Mouse (Mus musculus): ENCODE measurements at regions not wholly inside any gene's neighbourhood (a gene's known extent, or its start where the extent isn't known, plus 50 kb on each side); places are given as distances from the start of the nearest gene placed in this dataset.

DNA sequence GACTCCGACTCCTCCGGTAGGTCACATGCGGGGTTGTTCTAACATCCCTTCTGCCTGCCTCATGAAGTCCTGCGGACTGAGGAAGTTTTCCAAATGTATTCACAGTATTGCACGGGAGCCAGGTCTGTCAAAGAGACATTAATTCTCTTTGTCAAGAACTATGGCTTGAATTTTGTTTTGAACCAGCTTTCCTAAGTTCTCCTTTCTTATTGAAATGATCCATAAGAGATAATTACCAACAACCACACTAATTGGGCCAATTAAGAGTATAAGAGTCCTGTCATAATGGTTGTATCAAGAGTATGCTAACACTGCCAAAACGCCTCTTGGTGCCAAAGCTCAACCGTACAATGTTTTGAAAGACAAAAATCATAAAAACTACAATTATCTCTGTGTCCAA, 151.7 kb downstream of the Suds3 start:
- Histone ChIP-seq H3K27me3 (replicated peaks) (no peaks in the 10 kb centered on the region), H3K36me3 (no peaks in the 10 kb centered on the region), H3K4me3 (no peak overlapping the region), H3K4me2 (no peak overlapping the region), H3K27ac (replicated peaks) (no peak overlapping the region), H3K9ac (no peak overlapping the region), H3K9me3 (peaks cover 8% of the 10 kb centered on the region; the same call in 1 of the 2 replicates), H3K4me1 (no peaks in the 10 kb centered on the region)
- 86% methylated on average over 7 of the region's 7 CpGs for WGBS
- no peak for ATAC-seq (ENCODE audit: extremely low read depth, insufficient number of reproducible peaks, low FRiP score, low TSS enrichment)

DNA sequence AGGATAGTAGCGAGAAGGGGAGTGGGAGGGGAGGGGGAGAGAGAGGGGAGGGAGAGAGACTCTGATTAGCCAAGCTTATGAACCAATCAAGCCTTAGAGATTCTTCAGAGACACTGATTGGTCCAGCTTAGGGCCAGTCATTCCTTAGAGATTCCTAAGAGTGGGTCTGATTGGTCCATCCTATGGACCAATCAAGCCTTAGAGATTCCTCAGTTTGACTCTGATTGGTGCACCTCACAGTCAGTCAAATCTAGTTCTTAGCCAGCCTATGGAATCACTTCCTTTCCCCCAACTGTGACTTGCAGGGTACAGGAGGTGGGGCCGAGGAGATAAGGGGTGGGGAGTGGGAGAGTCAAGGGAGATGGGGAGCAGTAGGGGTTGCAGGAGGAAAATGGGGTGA, 152.8 kb downstream of the Suds3 start:
- H3K4me2 ChIP-seq, result no peak overlapping the region
- no peak for ATAC-seq (ENCODE audit: extremely low read depth, insufficient number of reproducible peaks, low FRiP score, low TSS enrichment)
- H3K36me3 ChIP-seq, result no peaks in the 10 kb centered on the region
- WGBS, result 48% methylated on average over 2 of the region's 2 CpGs
- no peak overlapping the region for H3K9ac ChIP-seq
- no peak overlapping the region for H3K4me3 ChIP-seq
- H3K4me1 ChIP-seq, result no peaks in the 10 kb centered on the region
- H3K27me3 ChIP-seq (replicated peaks), result no peaks in the 10 kb centered on the region
- no peak overlapping the region for H3K27ac ChIP-seq (replicated peaks)
- H3K9me3 ChIP-seq, result peaks cover 14% of the 10 kb centered on the region; the same call in 1 of the 2 replicates

DNA sequence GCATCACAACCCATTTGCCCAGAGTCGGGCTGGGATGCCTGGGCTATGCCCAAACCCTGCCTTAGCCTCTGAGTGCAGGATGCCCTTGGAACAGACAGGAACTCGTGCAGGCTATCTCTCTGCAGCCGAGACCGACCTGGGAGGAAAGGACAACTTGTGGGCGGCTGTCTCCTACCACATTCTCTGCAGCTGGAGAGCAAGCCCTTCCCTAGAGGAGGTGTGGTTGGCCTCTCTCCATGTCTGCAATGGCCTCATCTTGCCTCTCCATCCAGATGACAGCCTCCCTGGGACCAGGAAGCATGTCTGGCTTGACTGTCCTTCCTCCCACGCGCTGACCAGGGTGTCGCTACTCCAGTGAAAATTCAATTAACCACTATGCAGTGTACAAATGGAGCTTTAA, 155.9 kb downstream of the Suds3 start:
- 59% methylated on average over 8 of the region's 8 CpGs for WGBS
- H3K4me1 ChIP-seq, result no peaks in the 10 kb centered on the region
- H3K9ac ChIP-seq, result no peak overlapping the region

DNA sequence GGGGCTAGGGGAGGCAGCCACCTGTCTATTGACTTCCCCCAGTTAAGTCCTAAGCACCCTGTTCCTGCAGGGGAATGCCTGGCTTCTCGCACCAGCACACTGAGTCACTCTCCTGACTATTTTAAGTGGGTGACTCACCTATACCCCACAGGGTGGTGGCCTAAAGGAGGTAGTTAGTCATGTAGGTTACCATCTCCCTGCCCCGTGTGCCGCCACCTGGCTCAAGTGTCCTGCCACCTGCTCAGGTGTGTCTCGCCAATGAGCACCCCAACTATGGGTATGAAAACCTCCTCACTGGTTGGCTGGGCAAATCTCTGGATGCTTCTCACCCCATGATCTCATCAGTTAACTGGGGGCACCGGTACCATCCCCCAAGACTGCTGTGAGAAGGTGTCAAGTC, 157.8 kb downstream of the Suds3 start:
- WGBS, result 51% methylated on average over 5 of the region's 5 CpGs
- Histone ChIP-seq H3K4me3 (no peak overlapping the region), H3K4me2 (no peak overlapping the region), H3K36me3 (no peaks in the 10 kb centered on the region), H3K9me3 (peaks cover 12% of the 10 kb centered on the region; the same call in 1 of the 2 replicates), H3K9ac (no peak overlapping the region), H3K27me3 (replicated peaks) (no peaks in the 10 kb centered on the region), H3K27ac (replicated peaks) (no peak overlapping the region), H3K4me1 (no peaks in the 10 kb centered on the region)
- no peak for ATAC-seq (ENCODE audit: extremely low read depth, insufficient number of reproducible peaks, low FRiP score, low TSS enrichment)

More for the DNA sequence above, 155.9 kb downstream of the Suds3 start:
- ATAC-seq (ENCODE audit: extremely low read depth, insufficient number of reproducible peaks, low FRiP score, low TSS enrichment), result no peak
- no peak overlapping the region for H3K4me3 ChIP-seq
- no peak overlapping the region for H3K27ac ChIP-seq (replicated peaks)
- H3K27me3 ChIP-seq (replicated peaks), result no peaks in the 10 kb centered on the region
- H3K36me3 ChIP-seq, result no peaks in the 10 kb centered on the region
- H3K4me2 ChIP-seq, result no peak overlapping the region
- H3K9me3 ChIP-seq, result peaks cover 14% of the 10 kb centered on the region; the same call in 1 of the 2 replicates

DNA sequence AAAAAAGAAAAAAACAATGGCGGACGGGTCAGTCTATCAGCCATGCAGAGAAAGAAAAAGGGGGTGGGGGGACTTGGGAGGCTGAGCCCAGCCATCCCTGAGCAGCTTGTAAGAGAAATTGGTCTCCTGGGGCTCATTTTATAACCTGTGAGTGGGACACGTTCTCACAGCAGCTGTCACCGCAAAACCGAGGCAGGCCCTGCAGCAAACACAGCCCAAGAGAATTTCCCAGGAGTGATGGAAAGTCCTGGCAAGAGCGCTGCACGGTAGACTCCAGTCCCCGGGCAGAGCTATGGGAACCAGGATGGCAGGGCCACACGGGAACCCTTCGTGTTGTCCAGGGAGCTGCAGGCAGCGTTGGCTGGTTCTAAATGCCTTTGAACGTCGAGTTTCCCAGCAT, 159.3 kb downstream of the Suds3 start:
- Histone ChIP-seq H3K36me3 (no peaks in the 10 kb centered on the region), H3K4me2 (no peak overlapping the region), H3K27me3 (replicated peaks) (no peaks in the 10 kb centered on the region), H3K9ac (no peak overlapping the region), H3K27ac (replicated peaks) (no peak overlapping the region), H3K4me3 (no peak overlapping the region), H3K9me3 (peaks cover 10% of the 10 kb centered on the region; the same call in 1 of the 2 replicates), H3K4me1 (no peaks in the 10 kb centered on the region)
- no peak for ATAC-seq (ENCODE audit: extremely low read depth, insufficient number of reproducible peaks, low FRiP score, low TSS enrichment)
- WGBS, result 70% methylated on average over 13 of the region's 13 CpGs

DNA sequence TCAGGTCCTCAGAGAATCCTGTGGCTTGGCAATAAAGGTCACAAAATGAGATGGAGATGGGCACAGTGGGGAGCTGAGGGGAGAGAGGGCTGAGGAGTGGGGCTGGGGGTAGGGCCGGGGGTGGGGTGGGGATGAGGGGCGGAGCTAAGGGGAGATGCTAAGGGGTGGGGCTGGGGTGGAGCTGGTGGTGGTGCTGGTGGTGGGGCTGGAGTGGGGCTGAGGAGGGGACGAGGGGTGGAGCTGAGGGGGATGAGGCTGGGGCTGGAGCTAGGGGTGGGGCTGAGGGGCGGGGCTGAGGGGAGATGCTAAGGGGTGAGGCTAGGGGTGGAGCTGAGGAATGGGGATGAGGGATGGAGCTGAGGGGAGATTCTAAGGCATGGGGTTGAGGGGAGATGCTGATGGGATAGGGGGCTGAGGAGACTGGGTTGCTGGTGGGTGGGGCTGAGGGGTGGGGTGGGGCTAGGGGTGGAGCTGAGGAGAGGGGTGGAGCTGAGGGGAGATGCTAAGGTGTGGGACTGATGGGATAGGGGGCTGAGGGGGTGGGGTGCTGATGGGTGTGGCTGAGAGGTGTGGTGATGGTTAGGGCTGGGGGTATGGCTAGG, 165.5 kb downstream of the Suds3 start:
- H3K27ac ChIP-seq (replicated peaks), result no peak overlapping the region
- H3K36me3 ChIP-seq, result no peaks in the 10 kb centered on the region
- ATAC-seq (ENCODE audit: extremely low read depth, insufficient number of reproducible peaks, low FRiP score, low TSS enrichment), result no peak
- H3K27me3 ChIP-seq (replicated peaks), result no peaks in the 10 kb centered on the region
- 9% methylated on average over 4 of the region's 4 CpGs for WGBS
- H3K4me3 ChIP-seq, result no peak overlapping the region
- no peak overlapping the region for H3K9ac ChIP-seq
- no peaks in the 10 kb centered on the region for H3K4me1 ChIP-seq
- no peaks in the 10 kb centered on the region for H3K9me3 ChIP-seq
- no peak overlapping the region for H3K4me2 ChIP-seq

DNA sequence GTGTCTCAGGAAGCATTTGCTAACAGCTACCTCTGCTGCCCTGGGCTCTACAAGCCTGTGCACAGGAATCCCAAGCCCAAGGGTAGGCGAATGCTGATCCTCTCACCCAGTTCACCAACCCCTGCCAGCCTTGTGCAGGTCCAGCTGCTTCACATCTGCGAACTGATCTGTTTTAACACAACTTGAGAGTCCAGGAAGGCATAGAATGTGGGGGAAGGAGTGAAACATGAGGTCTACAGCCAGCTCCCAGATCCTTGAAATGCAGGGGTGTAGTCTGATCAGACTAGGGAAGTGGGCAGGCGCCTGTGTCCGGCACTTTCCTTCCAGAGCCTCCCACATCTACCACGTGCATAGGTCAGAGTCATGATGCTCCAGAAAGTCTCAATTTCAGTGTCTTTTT, 181.3 kb downstream of the Suds3 start:
- Histone ChIP-seq H3K4me1 (no peaks in the 10 kb centered on the region), H3K27ac (replicated peaks) (no peak overlapping the region), H3K36me3 (no peaks in the 10 kb centered on the region), H3K9ac (no peak overlapping the region), H3K9me3 (0 out of 2 replicates have a peak, but pooled peaks cover 10% of the 10 kb centered on the region), H3K4me3 (no peak overlapping the region), H3K4me2 (no peak overlapping the region), H3K27me3 (replicated peaks) (no peaks in the 10 kb centered on the region)
- 56% methylated on average over 5 of the region's 5 CpGs for WGBS
- no peak for ATAC-seq (ENCODE audit: extremely low read depth, insufficient number of reproducible peaks, low FRiP score, low TSS enrichment)

DNA sequence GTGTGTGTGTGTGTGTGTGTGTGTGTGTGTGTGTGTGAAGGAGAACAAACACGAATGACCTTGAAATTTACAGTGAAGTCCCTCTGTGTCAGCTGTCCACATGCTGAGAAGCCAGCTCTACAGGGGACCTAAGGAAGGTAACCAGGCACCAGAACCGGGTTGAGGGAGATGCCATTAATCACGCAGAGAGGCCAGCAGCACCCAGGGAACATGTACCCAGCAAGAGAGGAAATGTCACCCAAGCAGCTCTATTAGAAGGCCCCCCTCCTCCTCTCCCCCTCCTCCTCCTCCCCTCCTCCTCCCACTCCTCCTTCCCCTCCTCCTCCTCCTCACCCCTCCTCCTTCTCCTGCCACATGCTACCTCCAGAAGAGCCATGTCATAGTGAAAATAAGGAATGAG, 181.8 kb downstream of the Suds3 start:
- Histone ChIP-seq H3K36me3 (no peaks in the 10 kb centered on the region), H3K4me3 (no peak overlapping the region), H3K27ac (replicated peaks) (no peak overlapping the region), H3K4me2 (no peak overlapping the region), H3K9me3 (0 out of 2 replicates have a peak, but pooled peaks cover 13% of the 10 kb centered on the region), H3K27me3 (replicated peaks) (no peaks in the 10 kb centered on the region), H3K9ac (no peak overlapping the region), H3K4me1 (no peaks in the 10 kb centered on the region)
- WGBS, result 0% methylated on average over 1 of the region's 3 CpGs
- no peak for ATAC-seq (ENCODE audit: extremely low read depth, insufficient number of reproducible peaks, low FRiP score, low TSS enrichment)

DNA sequence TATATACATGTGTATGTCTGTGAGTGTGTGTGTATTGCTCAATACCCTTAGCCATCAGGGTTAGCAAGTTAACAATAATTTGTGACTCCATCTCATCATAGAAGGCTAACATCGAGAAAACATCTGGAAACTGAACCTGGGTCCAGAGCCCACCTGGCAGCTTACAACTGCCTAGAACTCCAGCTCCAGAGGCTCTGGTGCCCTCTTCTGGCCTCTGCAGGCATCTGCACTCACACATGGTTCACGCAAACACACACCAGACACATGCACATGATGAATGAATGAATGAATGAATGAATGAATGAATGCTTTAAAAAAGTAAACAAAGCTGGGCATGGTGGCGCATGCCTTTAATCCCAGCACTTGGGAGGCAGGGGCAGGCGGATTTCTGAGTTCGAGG, 182.8 kb downstream of the Suds3 start:
- no peaks in the 10 kb centered on the region for H3K4me1 ChIP-seq
- 83% methylated on average over 5 of the region's 5 CpGs for WGBS
- no peaks in the 10 kb centered on the region for H3K27me3 ChIP-seq (replicated peaks)
- no peak overlapping the region for H3K4me2 ChIP-seq
- H3K4me3 ChIP-seq, result no peak overlapping the region
- ATAC-seq (ENCODE audit: extremely low read depth, insufficient number of reproducible peaks, low FRiP score, low TSS enrichment), result no peak
- H3K9me3 ChIP-seq, result 0 out of 2 replicates have a peak, but pooled peaks cover 13% of the 10 kb centered on the region
- no peak overlapping the region for H3K27ac ChIP-seq (replicated peaks)
- H3K36me3 ChIP-seq, result no peaks in the 10 kb centered on the region
- no peak overlapping the region for H3K9ac ChIP-seq

DNA sequence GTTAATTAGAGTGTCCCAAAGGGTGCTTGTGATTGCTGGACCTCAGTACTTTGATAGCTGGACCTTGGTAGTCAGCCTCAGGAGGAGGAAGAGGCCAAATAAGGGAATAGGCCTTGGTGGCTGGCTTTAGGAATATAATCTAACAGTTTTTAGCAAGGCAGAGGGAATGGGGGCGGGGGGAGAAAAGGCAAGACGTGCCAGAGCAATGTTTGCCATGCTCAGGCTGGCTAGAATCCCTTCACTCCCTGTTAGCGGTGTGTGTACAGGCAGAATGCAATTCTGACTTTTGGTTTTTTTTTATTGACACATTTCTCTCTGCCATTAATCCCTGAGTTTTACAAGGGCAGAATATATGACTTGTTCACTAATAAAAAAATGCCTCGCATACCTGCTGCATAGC, 192.2 kb downstream of the Suds3 start:
- ATAC-seq (ENCODE audit: extremely low read depth, insufficient number of reproducible peaks, low FRiP score, low TSS enrichment), result no peak
- Histone ChIP-seq H3K4me3 (no peak overlapping the region), H3K27ac (replicated peaks) (no peak overlapping the region)

DNA sequence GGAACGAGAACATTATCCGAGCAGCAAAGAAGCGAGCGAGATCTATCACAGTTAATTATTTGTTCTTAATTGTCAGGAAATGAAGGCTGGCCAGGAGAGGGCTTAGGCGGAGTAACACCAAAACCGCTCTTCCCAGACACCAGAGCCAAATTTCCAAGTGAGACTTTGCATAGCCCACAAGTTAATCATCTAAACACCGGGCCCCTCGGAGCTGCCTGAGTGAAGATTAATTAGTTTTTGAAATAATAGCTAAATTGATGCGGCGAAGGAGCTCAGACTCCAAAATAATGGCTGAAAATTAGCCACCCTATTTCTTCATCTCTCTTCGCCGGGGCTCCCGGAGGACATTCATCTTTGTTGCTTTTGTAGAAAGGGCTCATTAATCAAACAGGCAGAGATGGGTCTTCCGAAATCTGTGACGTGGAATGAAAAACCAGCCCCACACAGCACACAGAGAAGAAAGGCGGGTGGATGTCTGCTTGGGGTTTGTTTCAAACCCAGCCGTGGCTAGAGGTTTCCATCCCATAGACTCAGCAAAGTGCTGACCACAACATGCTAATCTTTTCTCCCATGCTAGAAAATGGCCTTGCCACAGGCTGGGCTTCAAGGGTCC, 193.7 kb downstream of the Suds3 start:
- Histone ChIP-seq H3K27me3 (replicated peaks) (no peaks in the 10 kb centered on the region), H3K4me3 (no peak overlapping the region), H3K4me2 (no peak overlapping the region), H3K36me3 (no peaks in the 10 kb centered on the region), H3K9ac (no peak overlapping the region), H3K9me3 (no peaks in the 10 kb centered on the region), H3K27ac (replicated peaks) (no peak overlapping the region), H3K4me1 (no peaks in the 10 kb centered on the region)
- ATAC-seq (ENCODE audit: extremely low read depth, insufficient number of reproducible peaks, low FRiP score, low TSS enrichment), result no peak
- WGBS, result 79% methylated on average over 17 of the region's 17 CpGs

More for the DNA sequence above, 192.2 kb downstream of the Suds3 start:
- 59% methylated on average over 4 of the region's 4 CpGs for WGBS
- Histone ChIP-seq H3K4me1 (no peaks in the 10 kb centered on the region), H3K9ac (no peak overlapping the region), H3K36me3 (no peaks in the 10 kb centered on the region), H3K27me3 (replicated peaks) (no peaks in the 10 kb centered on the region), H3K4me2 (no peak overlapping the region), H3K9me3 (no peaks in the 10 kb centered on the region)

DNA sequence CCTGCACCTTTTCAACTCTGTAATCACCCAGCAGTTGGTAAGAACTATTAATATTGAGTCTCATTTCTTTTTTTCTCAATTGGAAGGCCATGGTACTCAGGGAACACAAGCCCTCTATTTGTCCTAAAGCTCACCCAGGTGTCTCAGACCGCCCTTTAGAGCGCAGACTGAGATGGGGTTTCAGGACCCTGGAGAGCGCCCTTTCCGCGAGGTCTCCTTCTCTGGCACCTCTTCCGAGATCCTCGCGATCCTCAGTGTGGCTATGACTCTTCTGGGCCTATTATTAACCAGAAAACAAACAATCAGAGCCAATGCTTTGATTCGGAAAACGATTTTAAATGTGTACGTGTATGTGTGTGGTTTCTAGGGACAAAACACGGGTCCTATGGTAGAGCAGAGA, 201.0 kb downstream of the Suds3 start:
- no peak overlapping the region for H3K27ac ChIP-seq (replicated peaks)
- H3K27me3 ChIP-seq (replicated peaks), result no peaks in the 10 kb centered on the region
- H3K9me3 ChIP-seq, result peaks cover 3% of the 10 kb centered on the region; the same call in 1 of the 2 replicates
- no peak for ATAC-seq (ENCODE audit: extremely low read depth, insufficient number of reproducible peaks, low FRiP score, low TSS enrichment)
- H3K4me1 ChIP-seq, result no peaks in the 10 kb centered on the region
- no peaks in the 10 kb centered on the region for H3K36me3 ChIP-seq
- no peak overlapping the region for H3K9ac ChIP-seq
- 33% methylated on average over 12 of the region's 12 CpGs for WGBS
- no peak overlapping the region for H3K4me3 ChIP-seq
- H3K4me2 ChIP-seq, result no peak overlapping the region
